23 mouse cellular contexts compared by ENCODE assay signal in the genomic region with DNA sequence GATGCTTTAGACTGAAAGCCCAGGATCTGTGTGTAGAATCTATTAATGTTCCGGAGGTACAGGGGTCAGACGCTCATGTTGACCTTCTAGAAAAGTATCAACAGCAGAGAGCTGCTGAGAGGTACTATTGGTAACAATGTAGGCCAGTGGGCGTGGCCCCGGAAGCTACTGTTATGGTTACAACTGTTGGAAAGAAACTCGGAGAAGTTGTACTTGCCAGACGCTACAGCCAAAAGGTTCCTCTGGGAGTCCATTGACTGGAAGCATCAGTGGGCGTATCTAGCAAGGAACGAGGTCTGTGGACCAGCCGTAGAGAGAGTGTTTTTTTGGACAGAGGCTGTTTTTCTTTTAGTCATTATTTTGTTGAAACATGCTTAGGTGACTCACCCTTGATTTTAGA. TPM values are rescaled to one million over a fixed set of nuclear protein-coding genes. Genes with fewer than 3 reads are reported as not detected.
DNase-seq lines count a peak whose midpoint lies in the region; ATAC-seq and TF ChIP-seq lines count a peak whose summit lies in the region.
"Had no signal": no experiment of that assay in that cellular context is flagged by ENCODE, and none has a peak within 500 bp of the region (broad histone marks: within the 10 kb centered on the region; RNA-seq: fewer than 3 reads in every experiment).

No protein-coding gene starts in this region.

- H3K9me3 ChIP-seq in heart, embryonic 10.5 days = no peaks in the 10 kb centered on the region
- H3K9me3 ChIP-seq in heart, postnatal 0 days (replicated peaks; ENCODE audit: control insufficient read depth, low read length) = no peaks in the 10 kb centered on the region
- no peaks in the 10 kb centered on the region for H3K9me3 ChIP-seq in liver, embryonic 11.5 days (ENCODE audit: control insufficient read depth, low read length)
- H3K9me3 ChIP-seq: embryonic facial prominence, embryonic 15.5 days; heart, embryonic 13.5 days; hindbrain, embryonic 12.5 days; limb, embryonic 10.5 days; midbrain, embryonic 15.5 days; stomach, embryonic 15.5 days had no signal

- TF ChIP-seq EP300 in heart, postnatal 0 days (IDR thresholded peaks at IDR 0.05; ENCODE audit: low read depth) = no peak

- peak; percentile 98 for DNase-seq in heart, adult 11 months
- DNase-seq in heart, embryonic 10.5 days (ENCODE audit: low spot score) = no peak
- peak; percentile 65 to 70 for DNase-seq in gastrocnemius, adult 8-10 months (ENCODE audit: low spot score in 2 of 2)
- no peak for DNase-seq in heart, postnatal 0 days (ENCODE audit: low spot score)
- peak; percentile 64 for DNase-seq in testis, postnatal 10 days (ENCODE audit: low spot score)
- no peak for DNase-seq in layer of hippocampus, adult 18-20 months (ENCODE audit: low spot score in 2 of 2)
- DNase-seq in liver, embryonic 11.5 days (ENCODE audit: low spot score) = no peak
- DNase-seq: cerebellum, adult 11-12 months; cerebellum, postnatal 36 days; kidney, adult 8-10 months; kidney, postnatal 14 days; lung, adult 2 months; lung, postnatal 36 days had no signal

- H3K4me2 ChIP-seq in heart, postnatal 0 days (ENCODE audit: low read depth, low read length) = no peak overlapping the region
- H3K4me2 ChIP-seq in liver, embryonic 11.5 days = no peak overlapping the region
- H3K4me2 ChIP-seq: embryonic facial prominence, embryonic 15.5 days; heart, embryonic 13.5 days; hindbrain, embryonic 12.5 days; midbrain, embryonic 15.5 days; stomach, embryonic 15.5 days had no signal

- H3K4me3 ChIP-seq in heart, embryonic 10.5 days = no peak overlapping the region
- no peak overlapping the region for H3K4me3 ChIP-seq in heart, postnatal 0 days (ENCODE audit: low read depth, low read length)
- H3K4me3 ChIP-seq in liver, embryonic 11.5 days (ENCODE audit: low read depth, low read length) = no peak overlapping the region
- H3K4me3 ChIP-seq: embryonic facial prominence, embryonic 15.5 days; heart, embryonic 13.5 days; hindbrain, embryonic 12.5 days; limb, embryonic 10.5 days; midbrain, embryonic 15.5 days; myocyte; stomach, embryonic 15.5 days had no signal

- no peak overlapping the region for H3K27ac ChIP-seq in heart, embryonic 10.5 days
- H3K27ac ChIP-seq in heart, postnatal 0 days (ENCODE audit: low read depth) = no peak overlapping the region
- no peak overlapping the region for H3K27ac ChIP-seq in liver, embryonic 11.5 days (ENCODE audit: low read depth, low read length)
- H3K27ac ChIP-seq: embryonic facial prominence, embryonic 15.5 days; heart, embryonic 13.5 days; hindbrain, embryonic 12.5 days; limb, embryonic 10.5 days; midbrain, embryonic 15.5 days; stomach, embryonic 15.5 days had no signal

- ATAC-seq in heart, postnatal 0 days (ENCODE audit: insufficient read depth, low read depth) = peak; percentile 41
- no peak for ATAC-seq in liver, embryonic 11.5 days (replicated peaks; ENCODE audit: low FRiP score)
- ATAC-seq in CD4-positive, CD25-positive, alpha-beta regulatory T cell, adult 4 months = no peak
- ATAC-seq: midbrain, embryonic 15.5 days had no signal

- no peaks in the 10 kb centered on the region for H3K36me3 ChIP-seq in heart, embryonic 10.5 days
- no peaks in the 10 kb centered on the region for H3K36me3 ChIP-seq in heart, postnatal 0 days (replicated peaks; ENCODE audit: control insufficient read depth, insufficient read depth, low read length)
- H3K36me3 ChIP-seq in liver, embryonic 11.5 days (ENCODE audit: control insufficient read depth, insufficient read depth, low read length) = no peaks in the 10 kb centered on the region
- H3K36me3 ChIP-seq: embryonic facial prominence, embryonic 15.5 days; heart, embryonic 13.5 days; hindbrain, embryonic 12.5 days; limb, embryonic 10.5 days; midbrain, embryonic 15.5 days; stomach, embryonic 15.5 days had no signal

- H3K4me1 ChIP-seq in heart, embryonic 10.5 days = no peaks in the 10 kb centered on the region
- H3K4me1 ChIP-seq in heart, postnatal 0 days (ENCODE audit: control insufficient read depth, insufficient read depth) = peaks cover 5% of the 10 kb centered on the region
- H3K4me1 ChIP-seq in liver, embryonic 11.5 days (replicated peaks; ENCODE audit: control insufficient read depth, insufficient read depth, low read length) = no peaks in the 10 kb centered on the region
- H3K4me1 ChIP-seq: embryonic facial prominence, embryonic 15.5 days; hindbrain, embryonic 12.5 days; limb, embryonic 10.5 days; midbrain, embryonic 15.5 days; stomach, embryonic 15.5 days had no signal

- 84% methylated on average over 9 of the region's 9 CpGs for WGBS in heart, embryonic 10.5 days
- 78% methylated on average over 9 of the region's 9 CpGs for WGBS in heart, postnatal 0 days
- WGBS in liver, embryonic 11.5 days = 87% methylated on average over 9 of the region's 9 CpGs

- H3K27me3 ChIP-seq in heart, embryonic 10.5 days (ENCODE audit: insufficient read depth, poor library complexity, severe bottlenecking) = no peaks in the 10 kb centered on the region
- no peaks in the 10 kb centered on the region for H3K27me3 ChIP-seq in heart, postnatal 0 days (ENCODE audit: control insufficient read depth, insufficient read depth, low read length)
- H3K27me3 ChIP-seq in liver, embryonic 11.5 days (replicated peaks; ENCODE audit: control insufficient read depth, insufficient read depth, low read length) = no peaks in the 10 kb centered on the region
- H3K27me3 ChIP-seq: CH12.LX; embryonic facial prominence, embryonic 15.5 days; heart, embryonic 13.5 days; hindbrain, embryonic 12.5 days; midbrain, embryonic 15.5 days; stomach, embryonic 15.5 days had no signal

- H3K9ac ChIP-seq in heart, postnatal 0 days (replicated peaks; ENCODE audit: low read depth, low read length) = no peak overlapping the region
- no peak overlapping the region for H3K9ac ChIP-seq in liver, embryonic 11.5 days (ENCODE audit: low read depth, low read length)
- H3K9ac ChIP-seq: embryonic facial prominence, embryonic 15.5 days; heart, embryonic 13.5 days; hindbrain, embryonic 12.5 days; midbrain, embryonic 15.5 days; stomach, embryonic 15.5 days had no signal

- no peak for TF ChIP-seq CTCF in heart, postnatal 0 days (IDR thresholded peaks at IDR 0.05; ENCODE audit: low read depth)

RNA-seq across cellular contexts. Expression of a gene that starts 14.5 kb away (rescaled TPM):
- 20.5 and 32.0 TPM in 2 replicates for polyA plus RNA-seq in heart, embryonic 10.5 days (2016; fragmentation: Nextera tagmentation; extraction: Ambion mirVana)
- total RNA-seq in gastrocnemius, adult 8-10 months (2022) = 10 to 100 TPM in 3 of 4 experiments, 1 to 10 TPM in 1; 9.3 to 17.5 (median 16.5) TPM
- 265 and 376 TPM in 2 replicates for total RNA-seq in heart, postnatal 0 days (2014; rRNA removed; ENCODE audit: low replicate concordance)
- 15.3 and 24.4 TPM in 2 replicates for polyA plus RNA-seq in heart, postnatal 0 days (2015; fragmentation: Nextera tagmentation; extraction: Ambion mirVana)
- total RNA-seq in layer of hippocampus, adult 18-20 months (2021) = 1 to 10 TPM; 7.8 to 9.8 TPM
- 1.5 and 2.6 TPM in 2 replicates for polyA plus RNA-seq in liver, embryonic 11.5 days (2014; fragmentation: Nextera tagmentation; extraction: Ambion mirVana)
- not detected for polyA plus RNA-seq in CD4-positive, CD25-positive, alpha-beta regulatory T cell, adult 4 months (2017; shearing (Covaris generic))
- total RNA-seq: CH12.LX; megakaryocyte-erythroid progenitor cell, adult 5-6 weeks had no signal

Comparison
In these comparisons a context has a peak if more than half of its experiments do, and no peak if none do; other contexts are left out.
1. DNase-seq: peak in heart, adult 11 months (single experiment), gastrocnemius, adult 8-10 months (2 of 2) and testis, postnatal 10 days (single experiment); none in heart, embryonic 10.5 days (single experiment), heart, postnatal 0 days (single experiment), layer of hippocampus, adult 18-20 months (0 of 2) and liver, embryonic 11.5 days (single experiment).